Mouse (Mus musculus) megakaryocyte-erythroid progenitor cell, adult 5-6 weeks (primary cell): ENCODE data around the gene Gstm6. TPM values are rescaled to one million over a fixed set of nuclear protein-coding genes. Genes with fewer than 3 reads are reported as not detected.
"Not testable (repeated sequence)": the region's sequence is repeated elsewhere in the genome, so short reads cannot be mapped to it uniquely, and the experiment has no call there.

Experiments
- ATAC-seq: replicated peaks from 2 replicates; pipeline ENCODE4 v1.8.0; 2016; ENCODE audit warnings: mild to moderate bottlenecking, inconsistent platforms; ENCODE audit not compliant: severe bottlenecking, poor library complexity, low FRiP score, low TSS enrichment
- total RNA-seq, 2 experiments: library from RNA; stranded (forward) in 1 of 2; stranded (reverse) in 1 of 2; fragments of 200-1000, 215-1000 nt in 1 of 2; fragments of >200 nt in 1 of 2; fragmentation: Nextera tagmentation in 1 of 2; gene quantifications; 2 replicates each; pipeline ENCODE4 v1.2.3; 2014 to 2017

The Gstm6 gene
- total RNA-seq, 2 experiments from 2014 or later, result not detected

- ATAC-seq, result no peak
Measured at GRCm38 (mm10) chr3:107900955-107901673, 42.4 kb downstream of the Gstm6 start.

- no peak for ATAC-seq
Measured at GRCm38 (mm10) chr3:107898691-107899090, 44.9 kb downstream of the Gstm6 start.

- peak; percentile 89 for ATAC-seq
Measured at GRCm38 (mm10) chr3:107895720-107896569, 47.6 kb downstream of the Gstm6 start, which contains the start of gene Gstm5. TSS of gene Gstm5 (plus strand) at chr3:107895821.

GRCm38 (mm10) chr3:107895194-107895719 is 48.3 kb downstream of the Gstm6 start:
- peak; percentile 40 for ATAC-seq

GRCm38 (mm10) chr3:107889236-107889635 is 54.3 kb downstream of the Gstm6 start:
- ATAC-seq, result not testable (repeated sequence)

Other genes starting within 250 kb of the Gstm6 start
- 58.1 and 88.6 TPM in 2 replicates for gene Ahcyl1, start 247.2 kb downstream of the Gstm6 start, total RNA-seq (2014; fragmentation: Nextera tagmentation)
- 52.7 and 62.7 TPM in 2 replicates for gene Ahcyl1, start 247.2 kb downstream of the Gstm6 start, total RNA-seq (2017)
- 0.35 TPM in 1 of 2 replicates, not detected in the other for gene Csf1, start 183.3 kb downstream of the Gstm6 start, total RNA-seq (2014; fragmentation: Nextera tagmentation)
- gene Csf1, start 183.3 kb downstream of the Gstm6 start, total RNA-seq (2017), result 0.50 TPM in 1 of 2 replicates, not detected in the other
- not detected in 2 replicates for gene Eps8l3, start 66.5 kb downstream of the Gstm6 start, total RNA-seq (2014; fragmentation: Nextera tagmentation)
- gene Eps8l3, start 66.5 kb downstream of the Gstm6 start, total RNA-seq (2017), result not detected in 2 replicates
- 233 and 255 TPM in 2 replicates for gene Gstm5, start 47.9 kb downstream of the Gstm6 start, total RNA-seq (2014; fragmentation: Nextera tagmentation)
- 231 and 241 TPM in 2 replicates for gene Gstm5, start 47.9 kb downstream of the Gstm6 start, total RNA-seq (2017)
- 0.62 and 6.3 TPM in 2 replicates for gene Gstm7, start 11.9 kb downstream of the Gstm6 start, total RNA-seq (2014; fragmentation: Nextera tagmentation)
- 1.9 TPM in 1 of 2 replicates, not detected in the other for gene Gstm7, start 11.9 kb downstream of the Gstm6 start, total RNA-seq (2017)
- not detected in 2 replicates for gene Gstm3, start 25.5 kb upstream of the Gstm6 start, total RNA-seq (2014; fragmentation: Nextera tagmentation)
- not detected in 2 replicates for gene Gstm3, start 25.5 kb upstream of the Gstm6 start, total RNA-seq (2017)
- gene Gstm2, start 42.7 kb upstream of the Gstm6 start, total RNA-seq (2014; fragmentation: Nextera tagmentation), result not detected in 2 replicates
- 1.5 and 2.6 TPM in 2 replicates for gene Gstm2, start 42.7 kb upstream of the Gstm6 start, total RNA-seq (2017)
- 9.1 and 18.8 TPM in 2 replicates for gene Gstm1, start 74.2 kb upstream of the Gstm6 start, total RNA-seq (2014; fragmentation: Nextera tagmentation)
- 8.4 and 14.7 TPM in 2 replicates for gene Gstm1, start 74.2 kb upstream of the Gstm6 start, total RNA-seq (2017)
- gene Gstm4, start 101.1 kb upstream of the Gstm6 start, total RNA-seq (2014; fragmentation: Nextera tagmentation), result 2.8 and 3.6 TPM in 2 replicates
- gene Gstm4, start 101.1 kb upstream of the Gstm6 start, total RNA-seq (2017), result 1.7 and 2.9 TPM in 2 replicates
- gene Ampd2, start 142.9 kb upstream of the Gstm6 start, total RNA-seq (2014; fragmentation: Nextera tagmentation), result 56.9 and 63.8 TPM in 2 replicates
- gene Ampd2, start 142.9 kb upstream of the Gstm6 start, total RNA-seq (2017), result 23.8 and 41.6 TPM in 2 replicates
- gene Gnat2, start 149.0 kb upstream of the Gstm6 start, total RNA-seq (2014; fragmentation: Nextera tagmentation), result 0.64 TPM in 1 of 2 replicates, not detected in the other
- 1.7 TPM in 1 of 2 replicates, not detected in the other for gene Gnat2, start 149.0 kb upstream of the Gstm6 start, total RNA-seq (2017)
- gene Gnai3, start 202.4 kb upstream of the Gstm6 start, total RNA-seq (2014; fragmentation: Nextera tagmentation), result 59.5 and 66.7 TPM in 2 replicates
- gene Gnai3, start 202.4 kb upstream of the Gstm6 start, total RNA-seq (2017), result 114 and 126 TPM in 2 replicates
- not detected in 2 replicates for gene Gpr61, start 211.1 kb upstream of the Gstm6 start, total RNA-seq (2014; fragmentation: Nextera tagmentation)
- not detected in 2 replicates for gene Gpr61, start 211.1 kb upstream of the Gstm6 start, total RNA-seq (2017)
- gene Amigo1, start 242.6 kb upstream of the Gstm6 start, total RNA-seq (2014; fragmentation: Nextera tagmentation), result 1.3 and 2.3 TPM in 2 replicates
- 0.66 and 1.9 TPM in 2 replicates for gene Amigo1, start 242.6 kb upstream of the Gstm6 start, total RNA-seq (2017)